Mouse (Mus musculus) E14TG2a.4 (cell line): Measurements from ENCODE around the gene Osgep.

ENCODE experiments used
- CTCF ChIP-seq: conservative IDR thresholded peaks from 2 replicates; pipeline ENCODE4 v1.5.1; 2014; ENCODE audit warnings: low read length
- POU5F1 ChIP-seq: IDR thresholded peaks from 2 replicates; pipeline ENCODE4 v1.6.1; 2014; ENCODE audit warnings: low read length, borderline replicate concordance

- peak; percentile 26 for TF ChIP-seq CTCF
- no peak for TF ChIP-seq POU5F1
Measured at GRCm38 (mm10) chr14:50903973-50904827, 20.5 kb downstream of the Osgep start.
